Mouse (Mus musculus): ENCODE measurements at regions not wholly inside any gene's neighbourhood (a gene's known extent, or its start where the extent isn't known, plus 50 kb on each side); places are given as distances from the start of the nearest gene placed in this dataset.

Small RNA genes lying in the stretch of these regions (microRNA-seq; reads per million reads assigned to microRNA genes)
- gene Gm22118, result 0 reads per million in 2 experiments
